Mouse (Mus musculus) cerebellum, adult 2 months (tissue): Measurements from ENCODE around the gene 1500011B03Rik.

Source experiments
- CTCF ChIP-seq: fragments of 200-500 bp; IDR thresholded peaks from 2 replicates; pipeline ENCODE4 v1.5.1; 2011; ENCODE audit warnings: low read depth, mild to moderate bottlenecking, control low read depth, low read length, moderate library complexity, borderline replicate concordance; ENCODE audit not compliant: insufficient read depth
- POLR2A ChIP-seq: fragments of 200-500 bp; IDR thresholded peaks from 2 replicates; pipeline ENCODE4 v1.6.1; 2011; ENCODE audit warnings: low read length, control low read depth, borderline replicate concordance; ENCODE audit not compliant: insufficient read depth

- no peak for TF ChIP-seq POLR2A
- TF ChIP-seq CTCF, result peak; percentile 87
Observed at GRCm38 (mm10) chr5:114859253-114859652, 36.0 kb upstream of the 1500011B03Rik start.
